Mouse (Mus musculus): ENCODE measurements around the gene Kif19a. TPM values are rescaled to one million over a fixed set of nuclear protein-coding genes. Genes with fewer than 3 reads are reported as not detected.

The Kif19a gene
- polyA plus RNA-seq, 1 experiment from 2014 or later = 0.09 TPM

- no peaks in the 10 kb centered on the region for H3K36me3 ChIP-seq
- 11% methylated on average over 6 of the region's 6 CpGs for WGBS
- H3K9me3 ChIP-seq = no peaks in the 10 kb centered on the region
- H3K4me1 ChIP-seq = peaks cover 29% of the 10 kb centered on the region
- H3K27ac ChIP-seq = no peak overlapping the region
- H3K4me2 ChIP-seq (replicated peaks) = no peak overlapping the region
- H3K4me3 ChIP-seq = no peak overlapping the region
- ATAC-seq (ENCODE audit: low FRiP score, low read depth) = peak; percentile 55; the same call in 1 of the 2 replicates
- H3K27me3 ChIP-seq = no peaks in the 10 kb centered on the region
- no peak overlapping the region for H3K9ac ChIP-seq
Observed at GRCm38 (mm10) chr11:114812731-114813240, 47.6 kb downstream of the Kif19a start.

GRCm38 (mm10) chr11:114814873-114815592 is 49.8 kb downstream of the Kif19a start:
- no peak overlapping the region for H3K9ac ChIP-seq
- peaks cover 30% of the 10 kb centered on the region for H3K4me1 ChIP-seq
- H3K9me3 ChIP-seq = no peaks in the 10 kb centered on the region
- WGBS = 68% methylated on average over 11 of the region's 11 CpGs
- H3K27ac ChIP-seq = no peak overlapping the region
- H3K4me2 ChIP-seq (replicated peaks) = no peak overlapping the region
- no peak overlapping the region for H3K4me3 ChIP-seq
- no peaks in the 10 kb centered on the region for H3K27me3 ChIP-seq
- H3K36me3 ChIP-seq = no peaks in the 10 kb centered on the region
- ATAC-seq (ENCODE audit: low FRiP score, low read depth) = peak; percentile 17; the same call in 1 of the 2 replicates

GRCm38 (mm10) chr11:114816934-114817333 is 51.7 kb downstream of the Kif19a start:
- H3K27me3 ChIP-seq = no peaks in the 10 kb centered on the region
- H3K9me3 ChIP-seq = no peaks in the 10 kb centered on the region
- no peak overlapping the region for H3K9ac ChIP-seq
- ATAC-seq (ENCODE audit: low FRiP score, low read depth) = no peak
- H3K4me1 ChIP-seq = peaks cover 33% of the 10 kb centered on the region
- 87% methylated on average over 4 of the region's 4 CpGs for WGBS
- no peak overlapping the region for H3K4me3 ChIP-seq
- H3K27ac ChIP-seq = no peak overlapping the region
- no peak overlapping the region for H3K4me2 ChIP-seq (replicated peaks)
- no peaks in the 10 kb centered on the region for H3K36me3 ChIP-seq

- Histone ChIP-seq H3K27ac (no peak overlapping the region), H3K4me3 (no peak overlapping the region), H3K27me3 (no peaks in the 10 kb centered on the region), H3K9ac (no peak overlapping the region), H3K36me3 (no peaks in the 10 kb centered on the region), H3K4me2 (replicated peaks) (no peak overlapping the region), H3K9me3 (no peaks in the 10 kb centered on the region), H3K4me1 (peaks cover 39% of the 10 kb centered on the region)
- WGBS = 89% methylated on average over 7 of the region's 7 CpGs
- no peak for ATAC-seq (ENCODE audit: low FRiP score, low read depth)
Observed at GRCm38 (mm10) chr11:114818185-114818584, 53.0 kb downstream of the Kif19a start.

GRCm38 (mm10) chr11:114819110-114819509 is 53.9 kb downstream of the Kif19a start:
- no peak overlapping the region for H3K4me2 ChIP-seq (replicated peaks)
- ATAC-seq (ENCODE audit: low FRiP score, low read depth) = no peak
- WGBS = 40% methylated on average over 2 of the region's 2 CpGs
- no peaks in the 10 kb centered on the region for H3K9me3 ChIP-seq
- H3K36me3 ChIP-seq = no peaks in the 10 kb centered on the region
- H3K27ac ChIP-seq = no peak overlapping the region
- no peak overlapping the region for H3K9ac ChIP-seq
- H3K4me1 ChIP-seq = peaks cover 48% of the 10 kb centered on the region
- no peaks in the 10 kb centered on the region for H3K27me3 ChIP-seq
- no peak overlapping the region for H3K4me3 ChIP-seq

- no peak for ATAC-seq (ENCODE audit: low FRiP score, low read depth)
- 31% methylated on average over 3 of the region's 3 CpGs for WGBS
- no peaks in the 10 kb centered on the region for H3K9me3 ChIP-seq
Observed at GRCm38 (mm10) chr11:114820444-114820843, 55.3 kb downstream of the Kif19a start.

GRCm38 (mm10) chr11:114821325-114821724 is 56.1 kb downstream of the Kif19a start:
- H3K9me3 ChIP-seq = no peaks in the 10 kb centered on the region
- no peak overlapping the region for H3K4me3 ChIP-seq
- H3K27me3 ChIP-seq = no peaks in the 10 kb centered on the region
- H3K9ac ChIP-seq = no peak overlapping the region
- H3K36me3 ChIP-seq = no peaks in the 10 kb centered on the region
- no peak overlapping the region for H3K4me2 ChIP-seq (replicated peaks)
- ATAC-seq (ENCODE audit: low FRiP score, low read depth) = no peak
- H3K4me1 ChIP-seq = peaks cover 42% of the 10 kb centered on the region
- H3K27ac ChIP-seq = no peak overlapping the region
- 58% methylated on average over 1 of the region's 1 CpGs for WGBS

More at GRCm38 (mm10) chr11:114820444-114820843, 55.3 kb downstream of the Kif19a start:
- Histone ChIP-seq H3K4me1 (peaks cover 42% of the 10 kb centered on the region), H3K9ac (no peak overlapping the region), H3K4me3 (no peak overlapping the region), H3K27ac (no peak overlapping the region), H3K36me3 (no peaks in the 10 kb centered on the region), H3K27me3 (no peaks in the 10 kb centered on the region), H3K4me2 (replicated peaks) (no peak overlapping the region)

GRCm38 (mm10) chr11:114822727-114823126 is 57.5 kb downstream of the Kif19a start:
- peak overlapping the region; percentile 38 for H3K4me2 ChIP-seq (replicated peaks)
- no peak overlapping the region for H3K9ac ChIP-seq
- ATAC-seq (ENCODE audit: low FRiP score, low read depth) = peak; percentile 80
- no peaks in the 10 kb centered on the region for H3K36me3 ChIP-seq
- no peak overlapping the region for H3K4me3 ChIP-seq
- no peaks in the 10 kb centered on the region for H3K27me3 ChIP-seq
- no peaks in the 10 kb centered on the region for H3K9me3 ChIP-seq
- peak overlapping the region; percentile 89 for H3K27ac ChIP-seq
- WGBS = 33% methylated on average over 12 of the region's 12 CpGs
- peaks cover 42% of the 10 kb centered on the region for H3K4me1 ChIP-seq

- Histone ChIP-seq H3K27ac (peak overlapping the region; percentile 89), H3K4me2 (replicated peaks) (peak overlapping the region; percentile 38), H3K9me3 (no peaks in the 10 kb centered on the region), H3K9ac (no peak overlapping the region), H3K36me3 (no peaks in the 10 kb centered on the region), H3K4me1 (peaks cover 43% of the 10 kb centered on the region), H3K4me3 (no peak overlapping the region), H3K27me3 (no peaks in the 10 kb centered on the region)
- ATAC-seq (ENCODE audit: low FRiP score, low read depth) = peak; percentile 70
- 2% methylated on average over 11 of the region's 11 CpGs for WGBS
Observed at GRCm38 (mm10) chr11:114823199-114823725, 58.1 kb downstream of the Kif19a start.

GRCm38 (mm10) chr11:114826686-114827085 is 61.5 kb downstream of the Kif19a start:
- ATAC-seq (ENCODE audit: low FRiP score, low read depth) = no peak
- Histone ChIP-seq H3K27me3 (no peaks in the 10 kb centered on the region), H3K36me3 (no peaks in the 10 kb centered on the region), H3K27ac (no peak overlapping the region), H3K4me3 (no peak overlapping the region), H3K4me1 (peaks cover 47% of the 10 kb centered on the region), H3K9ac (no peak overlapping the region), H3K9me3 (no peaks in the 10 kb centered on the region), H3K4me2 (replicated peaks) (no peak overlapping the region)
- WGBS = 77% methylated on average over 5 of the region's 5 CpGs

GRCm38 (mm10) chr11:114829499-114830432 is 64.6 kb downstream of the Kif19a start:
- H3K27me3 ChIP-seq = no peaks in the 10 kb centered on the region
- peak overlapping the region; percentile 53 for H3K9ac ChIP-seq
- H3K9me3 ChIP-seq = no peaks in the 10 kb centered on the region
- H3K4me3 ChIP-seq = peak overlapping the region; percentile 35
- 4% methylated on average over 24 of the region's 24 CpGs for WGBS
- peak overlapping the region; percentile 71 for H3K4me2 ChIP-seq (replicated peaks)
- peak overlapping the region; percentile 94 for H3K27ac ChIP-seq
- peaks cover 27% of the 10 kb centered on the region for H3K4me1 ChIP-seq
- no peaks in the 10 kb centered on the region for H3K36me3 ChIP-seq
- ATAC-seq (ENCODE audit: low FRiP score, low read depth) = peak; percentile 96

GRCm38 (mm10) chr11:114830433-114830773 is 65.2 kb downstream of the Kif19a start:
- Histone ChIP-seq H3K4me1 (peaks cover 27% of the 10 kb centered on the region), H3K4me3 (peak overlapping the region; percentile 35), H3K36me3 (no peaks in the 10 kb centered on the region), H3K27ac (peak overlapping the region; percentile 94), H3K27me3 (no peaks in the 10 kb centered on the region), H3K9me3 (no peaks in the 10 kb centered on the region), H3K9ac (peak overlapping the region; percentile 53; the same call in 1 of the 2 replicates), H3K4me2 (replicated peaks) (peak overlapping the region; percentile 71)
- WGBS = 7% methylated on average over 8 of the region's 8 CpGs
- ATAC-seq (ENCODE audit: low FRiP score, low read depth) = no peak

All from limb, embryonic 13.5 days (tissue).